Mouse (Mus musculus) cortical plate, adult 2 months (tissue): ENCODE results near the gene Ppp1r9b. TPM values are rescaled to one million over a fixed set of nuclear protein-coding genes. Genes with fewer than 3 reads are reported as not detected.

Experiments
- H3K27ac ChIP-seq: fragments of 200-500 bp; 2 replicates; pipeline ENCODE4 v1.5.1; 2012; ENCODE audit warnings: low read length, control low read depth, inconsistent platforms; ENCODE audit not compliant: insufficient read depth
- H3K4me1 ChIP-seq: fragments of 200-500 bp; 2 replicates; pipeline ENCODE4 v1.6.1; 2011; ENCODE audit warnings: low read length; ENCODE audit not compliant: control insufficient read depth, insufficient read depth
- H3K4me3 ChIP-seq: fragments of 200-500 bp; 2 replicates; pipeline ENCODE4 v1.5.1; 2011; ENCODE audit warnings: mild to moderate bottlenecking, low read length, control low read depth; ENCODE audit not compliant: insufficient read depth
- CTCF ChIP-seq: fragments of 200-500 bp; IDR thresholded peaks from 2 replicates; pipeline ENCODE4 v1.5.1; 2011; ENCODE audit warnings: mild to moderate bottlenecking, control low read depth, low read length; ENCODE audit not compliant: insufficient read depth; ENCODE audit errors: extremely low read depth
- POLR2A ChIP-seq: fragments of 200-500 bp; IDR thresholded peaks from 2 replicates; pipeline ENCODE4 v1.6.1; 2011; ENCODE audit warnings: mild to moderate bottlenecking, low read length, control low read depth; ENCODE audit not compliant: insufficient read depth; ENCODE audit errors: extremely low read depth
- polyA plus RNA-seq: library from polyadenylated mRNA; depleted of rRNA; stranded (reverse); fragments of >200 nt; gene quantifications from 2 replicates; pipeline ENCODE4 v1.2.3, GENCODE M21; 2012

Ppp1r9b gene
- polyA plus RNA-seq, 1 experiment: 284 TPM

DNA sequence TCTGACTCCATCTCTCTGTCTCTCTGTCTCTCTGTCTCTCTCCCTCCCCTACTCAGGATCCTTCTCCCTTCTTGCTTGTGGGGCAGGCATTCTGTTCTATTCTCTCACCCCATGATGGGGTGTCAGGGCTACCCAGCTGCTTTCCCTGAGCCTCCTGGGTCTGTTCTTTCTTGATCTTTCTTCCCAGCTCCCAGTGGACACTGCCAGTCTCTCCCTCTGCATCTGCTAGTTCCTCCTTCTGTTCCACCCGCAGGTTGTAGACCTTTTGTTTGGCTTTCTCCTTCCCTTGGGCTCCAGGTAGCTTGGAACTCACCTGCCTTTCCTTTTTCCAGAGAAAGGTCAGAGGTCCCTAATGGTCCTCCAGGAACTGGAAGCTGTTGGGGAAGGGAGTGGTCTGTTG, 20.6 kb downstream of the Ppp1r9b start:
- TF ChIP-seq POLR2A (no peak), CTCF (no peak)
- Histone ChIP-seq H3K4me3 (peak overlapping the region; percentile 50), H3K27ac (no peak overlapping the region), H3K4me1 (peaks cover 4% of the 10 kb centered on the region; the same call in 1 of the 2 replicates)

DNA sequence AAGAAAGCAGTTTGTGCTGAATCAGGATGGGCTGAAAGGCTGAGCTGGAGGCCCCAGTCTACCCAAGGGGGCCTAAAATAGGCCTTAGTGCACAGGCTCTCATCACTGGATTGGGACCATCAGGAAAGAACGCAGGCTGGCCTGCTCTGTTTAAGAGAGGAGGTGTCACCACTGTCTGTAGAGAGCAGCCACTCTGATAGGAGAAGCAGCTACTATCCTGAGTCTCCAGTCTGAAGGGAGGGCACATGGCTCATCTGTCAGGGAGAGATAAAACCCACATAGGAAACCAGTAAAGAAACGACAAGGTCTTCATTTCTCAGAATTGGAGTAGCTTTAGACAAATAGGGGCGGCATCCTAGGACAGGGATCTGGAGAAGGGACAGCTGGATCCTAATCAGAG, 21.2 kb downstream of the Ppp1r9b start:
- H3K4me1 ChIP-seq: 0 out of 2 replicates have a peak, but pooled peaks cover 1% of the 10 kb centered on the region
- H3K27ac ChIP-seq: no peak overlapping the region
- TF ChIP-seq CTCF (no peak), POLR2A (no peak)

DNA sequence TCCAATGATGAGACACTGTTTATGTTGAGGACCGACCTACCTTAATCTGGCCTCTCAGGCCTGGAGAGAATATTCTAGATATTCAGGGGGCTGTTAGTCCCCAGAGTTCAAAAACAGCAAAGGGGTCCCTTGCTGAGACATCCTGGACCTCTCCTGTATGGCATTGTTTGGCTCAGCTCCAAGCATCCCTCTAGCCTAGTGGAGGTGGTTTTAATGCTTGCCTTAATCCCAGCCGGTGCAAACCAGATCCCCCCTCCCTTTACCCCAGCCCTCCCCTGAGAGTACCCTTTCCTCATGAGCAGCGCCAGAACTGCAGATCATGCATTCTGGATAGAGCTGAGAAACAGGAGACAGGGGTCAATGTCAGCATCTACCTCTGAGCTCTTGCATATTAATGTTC, 21.7 kb downstream of the Ppp1r9b start:
- Histone ChIP-seq H3K27ac (no peak overlapping the region), H3K4me1 (0 out of 2 replicates have a peak, but pooled peaks cover 1% of the 10 kb centered on the region), H3K4me3 (no peak overlapping the region)
- no peak for TF ChIP-seq CTCF

More for the DNA sequence above, 21.2 kb downstream of the Ppp1r9b start:
- no peak overlapping the region for H3K4me3 ChIP-seq

DNA sequence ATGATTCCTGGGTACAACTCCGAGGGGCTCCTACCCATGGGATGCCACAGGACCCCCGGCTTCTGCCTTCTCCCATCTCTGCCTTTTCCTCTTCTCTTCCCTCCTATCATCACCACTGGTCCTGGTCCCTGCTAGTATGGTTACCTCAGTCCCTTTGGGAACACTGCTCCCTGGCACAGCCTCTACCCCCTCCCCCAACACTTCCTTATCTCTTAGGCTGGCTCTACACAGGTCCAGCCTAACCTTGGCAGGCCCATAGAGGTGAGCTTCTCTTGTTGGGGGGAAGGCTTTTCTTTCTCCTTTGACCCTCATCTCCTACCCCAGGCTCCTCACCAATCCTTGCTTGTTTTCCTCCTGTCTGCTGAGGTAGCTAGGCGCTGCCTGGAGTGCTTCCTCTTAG, 24.6 kb downstream of the Ppp1r9b start:
- no peak for TF ChIP-seq POLR2A
- TF ChIP-seq CTCF: no peak
- Histone ChIP-seq H3K27ac (no peak overlapping the region), H3K4me3 (no peak overlapping the region), H3K4me1 (0 out of 2 replicates have a peak, but pooled peaks cover 1% of the 10 kb centered on the region)

DNA sequence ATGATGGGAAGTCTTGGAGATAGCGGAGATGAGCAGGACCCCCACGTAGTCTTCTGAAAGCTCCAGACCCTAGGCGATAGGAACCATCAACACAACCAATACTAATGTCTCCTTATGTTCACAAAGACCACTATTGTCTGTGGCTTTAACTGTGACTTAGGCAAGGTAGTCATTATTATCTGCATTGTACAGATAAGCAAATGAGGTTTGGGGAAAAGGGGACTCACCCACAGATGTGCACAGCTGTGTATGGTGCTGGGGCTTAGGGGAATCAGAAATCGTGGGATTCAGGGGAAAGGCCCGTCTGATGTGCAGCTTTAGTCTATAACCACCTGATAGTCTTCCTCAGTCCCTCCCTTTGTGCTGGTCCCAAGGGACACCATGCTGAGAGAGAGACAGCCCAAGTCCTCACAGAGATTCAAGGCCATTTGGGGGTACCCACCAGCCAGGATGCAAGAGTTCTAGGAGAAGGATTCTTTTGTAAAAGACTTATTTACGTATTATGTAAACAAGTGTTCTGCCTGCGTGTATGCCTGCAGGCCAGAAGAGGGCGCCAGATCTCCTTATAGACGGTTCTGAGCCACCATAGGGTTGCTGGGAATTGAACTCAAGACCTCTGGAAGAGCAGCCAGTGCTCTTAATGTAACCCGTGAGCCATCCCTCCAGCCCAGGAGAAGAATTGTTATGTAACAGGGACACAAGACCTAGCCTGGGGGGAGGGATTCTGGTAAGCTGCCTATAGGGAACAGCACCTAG, 31.6 kb downstream of the Ppp1r9b start:
- H3K27ac ChIP-seq: no peak overlapping the region
- H3K4me3 ChIP-seq: no peak overlapping the region
- peak; percentile 28; the same call in 1 of the 2 replicates for TF ChIP-seq CTCF
- no peak for TF ChIP-seq POLR2A
- no peaks in the 10 kb centered on the region; the same call in 1 of the 2 replicates for H3K4me1 ChIP-seq

DNA sequence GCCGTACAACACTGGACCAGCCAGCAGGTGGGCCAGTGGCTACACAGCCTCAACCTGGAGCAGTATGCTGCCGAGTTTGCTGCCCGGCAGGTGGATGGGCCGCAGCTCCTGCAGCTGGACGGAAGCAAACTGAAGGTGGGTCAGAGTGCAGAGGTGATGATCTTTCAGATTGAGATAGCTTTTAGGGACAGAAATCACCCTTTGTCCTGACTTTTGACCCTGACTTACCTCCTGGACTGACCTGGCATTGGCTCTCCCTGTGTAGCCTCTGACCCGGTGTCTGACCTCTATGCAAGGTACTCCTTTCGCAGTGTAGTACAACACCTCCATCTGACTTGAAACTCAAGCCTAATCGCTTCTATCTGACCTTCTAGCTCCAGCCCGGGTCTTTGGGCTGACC, 32.6 kb downstream of the Ppp1r9b start:
- Histone ChIP-seq H3K27ac (no peak overlapping the region), H3K4me1 (no peaks in the 10 kb centered on the region; the same call in 1 of the 2 replicates), H3K4me3 (no peak overlapping the region)
- TF ChIP-seq CTCF (no peak), POLR2A (no peak)

DNA sequence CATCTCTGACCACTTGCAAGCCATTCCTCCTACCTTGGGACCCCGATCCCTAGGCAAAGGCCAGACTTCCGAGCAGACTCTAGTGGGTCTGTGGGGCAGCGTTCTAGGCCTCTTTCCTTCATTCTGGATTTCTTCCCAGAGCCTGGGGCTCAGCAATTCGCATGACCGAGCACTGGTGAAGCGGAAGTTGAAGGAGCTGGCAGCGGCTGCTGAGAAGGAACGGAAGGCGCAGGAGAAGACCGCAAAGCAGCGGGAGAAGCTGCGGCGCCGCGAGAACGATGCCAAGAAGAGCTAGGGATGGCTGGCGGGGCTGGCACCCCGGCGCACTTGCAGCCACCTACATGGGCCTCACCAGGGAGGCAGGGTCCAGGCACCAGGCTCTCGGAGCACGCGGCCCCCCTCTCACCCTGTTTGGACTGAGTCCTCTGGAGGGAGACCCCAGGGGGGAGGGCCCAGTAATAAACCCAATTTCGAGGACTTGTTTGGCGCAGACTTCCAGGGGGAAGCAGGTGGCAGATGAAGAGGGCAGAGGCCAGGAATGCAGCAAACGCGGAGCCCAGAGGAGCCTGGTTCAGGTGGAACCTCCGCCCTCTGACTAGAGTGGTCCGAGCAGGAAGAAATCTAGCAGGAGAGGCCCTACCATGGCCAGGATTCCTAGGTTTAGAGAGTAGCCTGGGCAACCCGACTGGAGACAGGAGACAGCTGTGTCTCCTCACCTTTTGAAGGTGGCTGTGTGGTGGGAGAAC, 33.8 kb downstream of the Ppp1r9b start:
- H3K4me3 ChIP-seq: no peak overlapping the region
- H3K27ac ChIP-seq: no peak overlapping the region
- TF ChIP-seq CTCF (no peak), POLR2A (no peak)
- no peaks in the 10 kb centered on the region; the same call in 1 of the 2 replicates for H3K4me1 ChIP-seq

DNA sequence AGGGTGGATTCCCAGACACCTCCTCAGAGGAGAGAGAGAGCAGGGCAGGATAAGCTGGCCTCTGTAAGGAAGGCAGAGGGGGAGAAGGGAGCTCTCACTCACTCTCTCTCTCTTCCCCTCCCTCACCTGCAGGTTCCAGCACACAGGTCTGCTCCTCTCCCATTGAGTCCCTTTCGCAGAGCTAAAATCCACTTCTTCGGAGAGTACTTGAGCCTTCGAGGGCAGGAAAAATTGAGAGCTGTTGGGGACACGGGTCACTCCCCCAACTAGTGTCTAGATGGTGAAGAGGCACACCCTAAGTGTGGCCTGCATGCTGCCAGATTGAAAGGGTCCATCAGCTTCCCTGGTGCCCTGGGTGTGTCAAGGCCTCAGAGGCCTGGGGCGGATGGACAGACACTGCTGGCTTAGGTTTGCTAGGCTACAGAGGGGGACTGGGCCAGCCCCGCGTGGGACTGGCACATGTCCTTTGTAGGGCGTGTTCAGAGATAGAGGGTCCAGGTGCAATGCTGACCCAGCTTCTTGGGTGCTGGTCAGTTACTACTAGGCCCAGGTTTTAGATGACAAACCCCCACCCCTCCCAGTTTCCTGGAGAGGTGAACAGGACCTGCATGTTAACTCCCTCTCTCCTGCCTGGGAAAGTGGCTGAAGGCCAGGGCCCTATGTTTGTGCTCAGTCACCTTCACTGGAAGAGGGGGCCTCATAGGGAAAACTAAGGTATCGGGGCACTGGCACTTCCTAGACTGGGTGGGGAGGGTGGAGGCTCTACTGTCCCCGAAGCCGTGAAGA, 34.6 kb downstream of the Ppp1r9b start:
- TF ChIP-seq POLR2A (no peak), CTCF (no peak)
- Histone ChIP-seq H3K4me1 (no peaks in the 10 kb centered on the region; the same call in 1 of the 2 replicates), H3K27ac (no peak overlapping the region), H3K4me3 (no peak overlapping the region)

DNA sequence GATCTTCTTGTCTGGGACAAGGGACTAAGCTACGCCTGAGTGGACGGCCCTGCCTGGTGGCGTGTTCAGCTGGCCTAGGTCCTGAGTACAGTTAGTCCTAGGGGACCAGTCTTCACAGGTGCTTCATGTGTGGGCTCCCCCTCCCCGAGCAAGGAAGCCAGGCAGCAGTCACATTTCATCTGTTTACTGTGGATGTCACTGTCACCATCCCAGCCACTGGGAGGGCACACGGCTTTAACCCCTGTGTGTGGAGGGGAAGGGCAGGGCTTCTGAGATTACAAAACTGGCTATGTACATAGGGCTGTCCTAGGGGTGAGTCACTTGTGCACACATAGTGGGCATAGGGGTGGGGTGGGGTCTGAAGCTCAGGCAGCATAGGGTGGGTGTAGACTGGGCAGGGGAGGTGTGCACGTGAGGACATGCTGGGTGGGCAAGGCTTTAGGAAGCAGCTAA, 35.3 kb downstream of the Ppp1r9b start:
- TF ChIP-seq CTCF (no peak), POLR2A (no peak)

More for the DNA sequence above, 35.3 kb downstream of the Ppp1r9b start:
- Histone ChIP-seq H3K4me1 (no peaks in the 10 kb centered on the region; the same call in 1 of the 2 replicates), H3K4me3 (no peak overlapping the region), H3K27ac (no peak overlapping the region)
